Mouse (Mus musculus) liver (tissue): ENCODE measurements around the gene Grik3.
A peak's percentile ranks its signal among the peaks of the same experiment; 100 is the strongest.

Experiments used
- DNase-seq: peaks from one replicate; pipeline ENCODE4 v3.0.0-alpha.2; 2020; ENCODE audit warnings: mixed read lengths

Grik3 gene

GRCm38 (mm10) chr4:125548190-125548589, 57.7 kb downstream of the Grik3 start:
- DNase-seq, result no peak

- no peak for DNase-seq
Observed at GRCm38 (mm10) chr4:125553754-125554153, 63.3 kb downstream of the Grik3 start.

GRCm38 (mm10) chr4:125556405-125557308, 66.2 kb downstream of the Grik3 start:
- no peak for DNase-seq

- DNase-seq, result no peak
Observed at GRCm38 (mm10) chr4:125559564-125559963, 69.1 kb downstream of the Grik3 start.

GRCm38 (mm10) chr4:125560806-125561205, 70.3 kb downstream of the Grik3 start:
- DNase-seq, result no peak

GRCm38 (mm10) chr4:125563579-125563978, 73.1 kb downstream of the Grik3 start:
- DNase-seq, result no peak

- no peak for DNase-seq
Observed at GRCm38 (mm10) chr4:125564008-125564710, 73.7 kb downstream of the Grik3 start.

GRCm38 (mm10) chr4:125565711-125566439, 75.4 kb downstream of the Grik3 start:
- no peak for DNase-seq

- DNase-seq, result no peak
Observed at GRCm38 (mm10) chr4:125568210-125568609, 77.7 kb downstream of the Grik3 start.

DNA sequence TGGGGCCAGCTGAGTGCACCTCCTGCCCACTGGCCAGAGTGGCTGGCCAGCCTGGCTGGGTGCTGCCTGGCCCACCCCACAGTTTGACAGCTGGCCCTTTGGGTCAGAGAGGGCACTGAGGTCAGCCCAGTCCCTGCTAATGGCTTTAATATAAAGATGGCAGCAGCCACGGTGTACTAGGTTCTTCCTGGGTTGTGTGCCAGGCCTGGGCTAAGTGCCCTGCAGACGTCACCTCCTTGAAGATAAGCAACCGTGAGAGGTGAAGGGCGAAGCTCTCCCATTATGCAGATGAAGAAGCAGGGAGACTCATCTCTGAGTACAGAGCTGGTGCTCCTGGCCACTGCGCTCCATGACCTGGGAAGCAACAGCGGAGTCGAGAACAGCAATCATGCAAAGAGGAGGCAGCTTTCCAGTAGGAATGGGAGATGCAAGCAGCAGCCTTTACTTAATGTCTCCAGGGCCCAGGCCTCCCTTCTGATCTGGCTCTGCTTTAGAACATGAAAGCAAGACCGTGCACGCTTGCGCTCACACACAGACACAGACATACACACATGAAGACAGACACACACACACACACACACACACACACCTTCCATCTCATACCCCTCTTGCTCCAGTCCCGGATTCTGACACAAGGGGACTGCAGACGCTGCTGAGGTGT, 81.3 kb downstream of the Grik3 start:
- no peak for DNase-seq

GRCm38 (mm10) chr4:125572312-125572663, 81.8 kb downstream of the Grik3 start:
- DNase-seq, result no peak

DNA sequence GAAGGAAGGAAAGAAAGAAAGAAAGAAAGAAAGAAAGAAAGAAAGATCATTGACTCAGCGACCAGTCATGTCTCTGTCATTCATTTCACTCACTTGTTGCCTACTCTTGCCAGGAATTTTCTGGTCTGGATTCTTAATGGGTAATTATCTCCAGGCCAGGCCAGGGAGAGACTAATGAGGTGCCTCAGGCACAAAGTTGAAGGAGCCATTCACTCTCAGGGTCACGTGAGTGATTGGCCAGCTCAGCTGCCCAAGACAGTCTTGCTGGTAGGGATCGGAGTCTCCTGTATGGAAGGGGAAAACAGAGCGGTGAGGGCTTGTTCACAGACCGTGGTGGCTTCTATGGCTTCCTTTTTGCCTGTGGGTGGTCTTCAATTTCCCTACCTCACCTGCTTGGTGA, 82.5 kb downstream of the Grik3 start:
- no peak for DNase-seq

DNA sequence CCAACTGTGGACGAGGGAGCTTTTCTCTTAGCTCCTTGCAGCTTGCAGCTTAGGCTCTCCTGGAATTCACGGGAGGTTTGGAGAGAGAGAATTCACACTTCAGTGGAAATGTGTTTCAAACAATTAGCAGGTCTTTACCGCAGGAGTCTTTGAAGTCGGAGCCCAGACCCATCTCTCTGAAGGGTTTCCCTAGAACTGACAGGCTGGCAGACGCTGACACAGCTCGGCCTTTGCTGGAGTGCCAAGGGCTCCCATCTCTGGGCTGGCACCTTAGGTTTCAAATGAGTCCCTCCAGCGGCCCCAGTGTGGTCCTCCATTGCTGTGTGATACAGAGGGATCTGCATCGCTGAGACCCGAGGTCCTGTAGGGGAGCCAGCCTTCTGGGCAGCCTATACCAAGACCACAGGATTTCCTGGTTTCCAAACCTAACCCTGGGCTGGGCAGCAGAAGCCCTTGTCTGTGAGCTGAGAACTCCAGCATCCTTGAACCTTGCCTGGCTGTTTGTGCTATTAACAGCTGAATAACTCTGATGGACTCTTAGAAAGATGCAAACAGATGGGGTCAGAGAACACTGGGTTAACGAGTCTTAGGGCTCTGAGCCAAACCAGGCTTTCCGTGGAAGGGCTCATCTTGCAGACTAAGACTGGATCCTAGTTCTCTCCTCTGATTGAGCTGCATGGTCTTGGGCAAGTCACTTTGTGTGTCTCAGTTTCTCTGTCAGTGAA, 83.6 kb downstream of the Grik3 start:
- DNase-seq, result no peak

DNA sequence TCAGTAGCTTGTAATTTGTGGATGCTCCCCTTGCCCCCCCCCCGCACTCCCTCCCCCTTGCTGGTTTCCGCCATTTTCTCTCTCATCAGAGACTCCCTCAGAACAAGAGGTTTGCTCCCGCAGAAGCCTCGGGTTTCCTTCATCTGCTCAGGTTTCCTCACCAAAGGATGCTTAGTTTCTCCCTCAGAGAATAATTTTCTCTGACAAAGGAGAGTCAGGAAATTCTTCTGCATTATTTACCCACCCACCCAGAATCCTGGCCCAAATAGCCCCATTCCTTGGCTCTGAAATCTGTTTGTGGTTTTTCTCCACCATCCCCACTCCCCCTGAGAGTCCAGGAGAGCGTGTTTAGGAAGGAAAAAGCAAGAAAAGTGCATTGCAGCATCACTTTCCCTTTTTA, 89.8 kb downstream of the Grik3 start:
- no peak for DNase-seq

GRCm38 (mm10) chr4:125583272-125583671, 92.8 kb downstream of the Grik3 start:
- DNase-seq, result no peak

DNA sequence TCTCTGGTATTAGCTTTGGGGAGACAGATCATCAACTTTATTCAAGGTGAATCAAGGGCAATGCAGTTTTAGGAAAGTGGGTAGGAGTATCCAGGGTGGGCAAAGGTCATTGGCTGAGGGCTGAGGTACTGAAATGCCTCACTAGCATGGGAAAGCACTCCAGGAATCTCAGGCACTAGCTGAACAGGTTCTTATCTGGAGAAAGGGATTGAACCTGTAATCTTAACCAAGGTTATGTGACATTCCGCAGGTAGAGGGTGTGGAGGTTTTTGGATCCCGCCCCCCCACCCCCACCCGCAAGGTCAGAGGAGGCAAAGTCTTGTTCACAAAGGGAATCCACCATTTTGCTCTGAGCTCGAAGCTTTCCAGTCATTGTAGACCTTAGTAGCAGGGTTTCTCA, 93.4 kb downstream of the Grik3 start:
- DNase-seq, result no peak

GRCm38 (mm10) chr4:125584676-125585075, 94.2 kb downstream of the Grik3 start:
- DNase-seq, result no peak

DNA sequence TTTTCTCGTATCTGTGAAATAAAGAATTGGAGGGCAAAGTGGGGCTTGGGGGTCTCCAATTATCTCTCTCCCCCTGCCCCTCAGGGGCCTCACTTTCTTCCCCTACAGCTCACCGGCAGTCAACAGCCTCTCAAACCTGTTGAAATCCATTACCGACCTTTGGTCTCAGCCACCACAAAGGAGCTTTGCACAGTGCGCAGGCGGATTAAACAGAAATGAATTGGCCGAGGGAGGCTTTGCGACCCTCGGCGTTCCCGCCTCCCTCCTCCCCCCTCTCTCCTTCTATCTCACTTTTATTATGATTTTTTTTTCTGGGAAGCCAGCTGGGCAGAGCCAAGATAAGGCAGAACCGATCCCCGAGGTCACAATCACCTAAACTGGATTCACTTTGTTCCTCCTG, 97.1 kb downstream of the Grik3 start:
- DNase-seq, result no peak

GRCm38 (mm10) chr4:125590241-125590919, 99.9 kb downstream of the Grik3 start:
- peak; percentile 39 for DNase-seq

DNA sequence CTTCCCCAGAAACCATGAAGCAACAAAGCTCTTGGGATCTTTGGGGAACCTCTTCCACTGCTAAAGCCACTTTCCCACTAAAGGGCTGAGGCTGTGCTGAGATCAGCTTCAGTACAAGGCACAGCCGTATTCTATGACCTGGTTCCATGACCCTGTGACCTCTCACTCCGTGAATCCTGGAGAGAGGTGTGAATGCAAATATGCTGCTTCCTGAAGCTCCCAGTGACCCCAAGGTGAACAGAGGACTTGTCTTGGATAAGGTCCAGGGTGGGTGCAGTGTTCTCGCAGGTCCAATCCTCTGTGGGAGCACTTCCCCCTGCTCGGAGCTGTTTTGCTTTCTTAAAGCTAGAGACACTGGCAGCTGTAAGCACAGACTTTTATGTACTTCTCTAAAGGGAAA, 102.2 kb downstream of the Grik3 start:
- DNase-seq, result no peak

- DNase-seq, result no peak
Observed at GRCm38 (mm10) chr4:125595011-125595410, 104.5 kb downstream of the Grik3 start.

DNA sequence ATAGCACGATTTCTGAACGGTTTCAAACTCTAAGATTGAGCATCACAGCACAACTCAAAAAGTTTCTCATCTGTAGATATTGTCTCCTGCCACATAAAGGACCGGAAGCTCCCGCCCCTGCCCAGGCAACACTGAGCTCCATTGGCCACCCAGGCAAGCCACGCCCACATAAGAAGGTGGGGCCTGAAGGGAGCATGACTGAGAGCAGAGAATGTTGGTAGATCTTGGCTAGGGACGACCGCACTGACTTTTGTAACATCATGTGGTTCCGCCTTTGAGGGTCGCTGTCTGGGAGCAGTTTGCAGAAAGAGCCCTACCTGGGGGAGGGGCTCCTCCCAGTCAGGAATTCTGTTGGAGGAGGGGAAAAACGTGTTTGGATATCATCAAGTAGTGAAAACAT, 108.2 kb downstream of the Grik3 start:
- DNase-seq, result no peak
